Mouse (Mus musculus): ENCODE data around the gene Lrrc29. TPM values are rescaled to one million over a fixed set of nuclear protein-coding genes. Genes with fewer than 3 reads are reported as not detected.
"Not testable (repeated sequence)": the region's sequence is repeated elsewhere in the genome, so short reads cannot be mapped to it uniquely, and the experiment has no call there.

The Lrrc29 gene
- total RNA-seq, 1 experiment from 2014 or later: 7.4 TPM

GRCm38 (mm10) chr8:105309142-105309847 lies 16.8 kb downstream of the Lrrc29 start:
- no peak for DNase-seq

DNA sequence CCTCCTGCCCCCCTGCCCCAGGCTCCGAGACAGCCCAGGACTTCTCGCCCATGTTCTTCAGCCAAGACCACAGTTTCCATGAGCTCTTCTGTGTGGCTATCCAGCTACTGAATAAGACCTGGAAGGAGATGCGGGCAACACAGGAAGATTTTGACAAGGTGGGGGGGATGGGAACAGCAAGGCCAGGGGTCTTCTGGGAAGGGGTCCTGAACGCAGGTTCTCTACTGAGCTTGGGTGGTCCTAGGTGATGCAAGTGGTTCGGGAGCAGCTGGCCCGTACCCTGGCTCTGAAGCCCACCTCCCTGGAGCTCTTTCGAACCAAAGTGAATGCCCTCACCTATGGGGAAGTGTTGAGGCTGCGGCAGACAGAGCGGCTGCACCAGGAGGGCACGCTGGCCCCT lies 17.6 kb downstream of the Lrrc29 start:
- no peak for DNase-seq

DNA sequence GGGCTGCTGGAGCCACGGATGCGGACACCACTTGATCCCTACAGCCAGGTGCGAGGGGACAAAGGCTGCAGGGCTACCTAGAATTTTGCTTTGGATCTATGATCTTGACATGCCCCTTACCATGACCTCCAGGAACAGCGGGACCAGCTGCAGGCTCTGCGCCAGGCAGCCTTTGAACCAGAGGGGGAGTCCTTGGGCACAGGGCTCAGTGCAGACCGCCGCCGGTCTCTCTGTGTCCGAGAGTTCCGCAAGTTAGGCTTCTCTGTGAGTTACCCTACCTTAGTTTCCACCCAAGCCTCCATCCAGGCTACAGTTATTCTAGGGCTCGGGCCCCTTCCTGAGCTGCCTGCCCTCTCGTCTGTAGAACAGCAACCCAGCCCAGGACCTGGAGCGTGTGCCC lies 18.4 kb downstream of the Lrrc29 start:
- DNase-seq: no peak

DNA sequence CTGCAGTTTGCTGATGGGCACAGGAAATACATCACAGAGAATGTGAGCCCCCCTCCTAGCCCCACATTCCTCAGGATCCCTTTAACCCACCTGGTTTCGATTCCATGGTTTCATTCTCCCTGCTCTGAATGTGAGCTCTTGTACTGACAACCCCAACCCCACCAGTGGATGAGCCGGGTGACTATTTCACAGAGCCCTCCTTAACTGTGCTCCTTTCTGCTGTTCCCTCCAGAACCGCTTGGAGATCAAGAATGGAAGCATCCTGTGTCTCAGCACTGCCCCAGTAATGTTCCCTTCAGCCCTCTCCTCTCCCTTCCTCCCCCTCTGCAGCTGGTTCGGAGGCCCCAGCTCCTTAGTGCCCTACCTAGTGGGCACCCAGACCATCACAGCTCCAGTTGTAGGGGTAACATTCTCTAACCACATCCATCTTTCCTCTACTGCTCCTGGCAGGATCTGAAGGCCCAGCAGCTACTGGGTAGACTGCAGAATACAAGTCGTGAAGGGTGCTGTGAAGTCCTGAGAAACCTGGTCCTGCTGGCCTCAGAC lies 19.9 kb downstream of the Lrrc29 start:
- no peak for DNase-seq

- DNase-seq: peak; percentile 69
Measured at GRCm38 (mm10) chr8:105305211-105306145, 20.6 kb downstream of the Lrrc29 start, which contains the start of gene Elmo3. Gene Elmo3, plus strand, starts transcription at chr8:105305601.

- no peak for DNase-seq
Measured at GRCm38 (mm10) chr8:105304325-105305210, 21.5 kb downstream of the Lrrc29 start.

GRCm38 (mm10) chr8:105303874-105304273 lies 22.2 kb downstream of the Lrrc29 start:
- no peak for DNase-seq

DNA sequence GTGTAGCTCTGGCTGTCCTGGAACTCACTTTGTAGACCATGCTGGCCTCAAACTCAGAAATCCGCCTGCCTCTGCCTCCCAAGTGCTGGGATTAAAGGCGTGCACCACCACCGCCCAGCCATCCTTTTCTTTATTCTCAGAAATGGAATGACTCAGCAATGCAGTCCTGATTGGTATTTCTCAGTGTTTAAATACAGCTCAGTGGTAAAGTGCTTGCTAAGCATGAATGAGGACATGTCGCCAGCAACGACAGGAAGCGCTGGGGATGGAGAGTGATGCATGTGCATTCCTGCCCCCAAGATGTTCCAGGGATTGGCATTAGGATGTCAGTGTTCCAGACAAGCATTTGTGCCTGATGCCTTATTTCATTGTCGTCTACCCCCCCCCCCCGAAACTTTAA lies 22.7 kb downstream of the Lrrc29 start:
- no peak for DNase-seq

DNA sequence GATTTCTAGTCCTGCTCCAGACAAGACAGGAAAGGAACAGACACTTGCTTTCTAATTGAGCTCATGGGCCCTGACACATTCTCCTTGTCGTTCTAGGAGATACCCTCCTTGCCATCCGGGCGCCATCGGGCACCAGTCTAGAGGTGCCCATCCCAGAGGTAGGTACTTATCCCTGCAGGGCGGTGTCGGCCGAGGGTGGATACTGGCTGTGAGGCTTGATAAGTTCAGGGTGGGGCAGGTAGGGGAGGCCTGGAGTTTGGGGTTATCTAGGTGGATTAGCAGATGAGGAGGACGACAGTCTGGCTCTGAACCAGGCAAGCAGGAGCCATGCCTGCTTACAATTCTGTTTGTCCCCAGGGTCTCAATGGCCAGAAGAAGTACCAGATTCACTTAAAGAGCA lies 26.1 kb downstream of the Lrrc29 start:
- DNase-seq: no peak

DNA sequence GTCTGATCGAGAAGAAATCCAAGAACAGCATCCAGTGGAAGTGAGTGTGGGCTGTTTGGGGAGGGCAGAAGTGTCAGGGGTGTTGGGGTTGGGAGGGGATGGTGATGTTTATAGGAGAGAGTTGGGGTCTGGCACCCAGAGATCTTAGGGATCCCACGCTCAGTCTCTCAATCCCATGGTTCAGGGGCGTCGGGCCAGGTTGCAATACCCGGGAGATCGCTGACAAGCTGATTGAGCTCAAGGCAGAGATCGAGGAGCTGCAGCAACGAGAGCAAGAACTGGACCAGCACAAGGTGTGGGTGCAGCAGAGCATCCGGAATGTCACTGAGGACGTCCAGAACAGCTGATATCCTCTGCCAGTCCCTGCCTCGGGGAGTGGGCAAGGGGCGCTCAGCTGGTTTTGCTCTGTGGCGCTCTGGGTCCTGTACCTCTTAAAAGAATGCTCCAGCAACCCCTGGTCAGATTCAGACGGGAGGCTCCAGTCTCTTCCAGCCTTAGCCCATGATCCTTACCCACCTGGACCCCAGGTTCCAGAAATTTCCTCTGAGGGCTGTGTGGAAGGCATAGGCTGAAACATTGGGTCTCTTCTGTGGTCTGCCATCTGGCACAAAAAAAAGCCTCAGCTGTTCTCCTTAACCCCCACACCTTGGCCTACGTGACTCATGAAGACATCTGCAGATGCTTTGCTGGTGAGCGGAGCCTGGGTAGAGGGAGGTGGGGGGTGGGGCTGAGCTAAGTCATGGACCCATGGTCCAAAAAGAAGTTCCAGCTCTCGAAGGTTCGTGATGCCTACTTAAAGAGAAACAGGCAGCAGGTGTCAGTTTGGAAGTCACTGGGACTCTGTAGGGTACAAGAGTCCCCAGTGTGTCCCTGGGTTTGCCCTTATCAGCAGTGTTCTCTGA lies 27.5 kb downstream of the Lrrc29 start:
- no peak for DNase-seq

DNA sequence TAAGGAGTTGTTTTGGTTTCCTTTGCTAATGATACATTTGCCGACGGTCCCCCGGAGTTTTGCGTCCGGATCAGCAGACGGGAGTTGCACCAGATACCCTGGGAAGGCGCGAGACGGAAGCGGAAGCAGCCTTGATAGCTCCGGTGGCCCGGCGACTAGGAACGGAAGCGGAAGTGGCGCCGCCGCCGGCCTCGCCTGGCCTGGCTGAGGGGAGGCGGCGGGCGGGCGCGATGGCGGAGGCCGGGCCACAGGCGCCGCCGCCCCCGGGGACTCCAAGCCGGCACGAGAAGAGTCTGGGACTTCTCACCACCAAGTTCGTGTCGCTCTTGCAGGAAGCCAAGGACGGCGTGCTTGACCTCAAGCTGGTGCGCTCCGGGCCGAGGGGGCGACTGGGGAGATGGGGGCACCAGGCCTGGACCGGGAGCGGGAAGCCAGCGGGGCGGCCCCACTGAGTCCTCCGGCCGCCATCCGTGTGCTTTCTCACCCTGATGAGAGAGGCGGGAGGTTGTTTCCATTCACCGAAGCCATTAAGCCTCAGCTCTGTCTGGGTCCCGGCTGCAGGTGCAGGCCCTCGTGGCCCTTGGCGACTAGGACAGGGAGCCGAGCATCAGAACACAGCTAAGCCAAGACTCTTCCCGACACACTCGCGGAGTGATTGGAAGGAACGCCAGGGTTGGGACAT lies 28.4 kb downstream of the Lrrc29 start, which contains the start of gene E2f4:
TSS of gene E2f4 (plus strand) at position 153 of the 682 bp plus-strand sequence.
- peak; percentile 94 for DNase-seq

GRCm38 (mm10) chr8:105295895-105296573 lies 30.0 kb downstream of the Lrrc29 start, which contains the start of gene Exoc3l:
Gene Exoc3l, minus strand, starts transcription at chr8:105296101.
- peak; percentile 62 for DNase-seq

DNA sequence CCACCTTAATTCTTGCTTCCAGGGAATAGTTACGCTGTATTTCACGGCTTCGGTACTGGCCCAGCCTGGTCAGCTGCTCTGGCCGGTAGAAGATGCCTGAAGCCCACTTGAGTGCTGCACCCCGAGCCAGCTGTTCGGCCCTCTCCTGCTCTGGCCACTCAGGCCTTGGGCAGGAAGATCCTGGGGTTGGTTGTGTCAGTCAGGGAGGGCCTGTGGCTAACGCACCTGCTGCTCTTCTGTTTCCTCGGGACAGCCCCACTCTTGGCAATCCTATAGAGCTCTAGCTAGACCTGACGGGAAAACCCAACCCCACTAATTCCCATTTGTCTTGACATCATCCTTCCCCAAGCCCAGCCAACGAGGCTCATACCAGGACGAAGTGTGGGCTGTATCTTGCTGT lies 30.8 kb downstream of the Lrrc29 start:
- no peak for DNase-seq

DNA sequence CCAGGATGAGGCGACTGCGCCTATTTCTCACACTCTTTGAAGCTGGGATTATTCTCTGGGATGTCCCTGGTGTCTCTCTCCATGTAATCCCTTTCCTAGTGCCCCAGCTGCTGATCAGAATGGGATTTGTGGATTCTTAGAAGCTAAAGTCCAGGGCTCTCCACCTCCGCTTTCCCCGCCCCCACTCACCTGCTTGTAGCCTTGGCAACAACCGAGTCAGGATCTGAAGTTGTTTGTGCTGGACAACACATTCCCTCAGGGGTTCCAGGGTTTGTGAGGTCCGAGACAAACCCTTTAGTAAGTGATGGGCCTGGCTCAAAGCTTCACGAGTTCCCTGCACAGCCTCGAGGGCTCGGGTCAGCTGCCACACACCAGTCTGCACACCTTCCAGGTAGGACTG lies 31.3 kb downstream of the Lrrc29 start:
- no peak for DNase-seq

- DNase-seq: no peak
Measured at GRCm38 (mm10) chr8:105293405-105293804, 32.7 kb downstream of the Lrrc29 start.

DNA sequence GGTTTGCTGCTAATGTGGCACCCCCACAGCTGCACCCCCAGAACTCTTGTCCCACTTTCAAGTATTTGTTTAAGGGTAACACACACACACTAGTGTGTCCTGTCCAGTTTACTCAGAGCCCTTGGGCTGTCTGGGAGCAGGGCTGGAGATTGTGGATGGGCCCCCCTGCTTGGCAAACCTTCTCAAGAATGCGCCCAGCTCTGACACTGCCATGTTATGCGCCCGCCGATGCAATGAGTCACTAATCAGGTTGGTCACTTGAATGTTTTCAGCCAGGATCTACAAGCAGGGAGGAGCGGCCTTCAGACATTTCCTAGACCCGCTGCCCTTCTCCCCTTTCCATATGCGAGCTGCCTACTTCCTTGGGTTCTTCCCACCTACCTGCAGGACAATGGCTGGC lies 33.6 kb downstream of the Lrrc29 start:
- no peak for DNase-seq

DNA sequence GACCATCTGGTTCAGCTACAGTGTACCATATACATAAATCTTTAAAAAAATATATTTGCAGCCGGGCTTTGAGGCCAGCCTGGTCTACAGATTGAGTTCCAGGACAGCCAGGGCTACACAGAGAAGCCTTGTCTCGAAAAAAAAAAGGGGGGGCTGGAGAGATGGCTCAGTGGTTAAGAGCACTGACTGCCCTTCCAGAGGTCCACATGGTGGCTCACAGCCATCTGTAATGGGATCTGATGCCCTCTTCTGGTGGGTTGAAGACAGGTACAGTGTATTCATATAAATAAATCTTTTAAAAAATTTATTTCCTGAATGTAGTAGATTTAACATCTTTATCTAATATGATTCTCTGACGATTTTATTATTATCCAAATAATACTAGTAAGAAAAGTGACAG lies 34.3 kb downstream of the Lrrc29 start:
- not testable (repeated sequence) for DNase-seq

DNA sequence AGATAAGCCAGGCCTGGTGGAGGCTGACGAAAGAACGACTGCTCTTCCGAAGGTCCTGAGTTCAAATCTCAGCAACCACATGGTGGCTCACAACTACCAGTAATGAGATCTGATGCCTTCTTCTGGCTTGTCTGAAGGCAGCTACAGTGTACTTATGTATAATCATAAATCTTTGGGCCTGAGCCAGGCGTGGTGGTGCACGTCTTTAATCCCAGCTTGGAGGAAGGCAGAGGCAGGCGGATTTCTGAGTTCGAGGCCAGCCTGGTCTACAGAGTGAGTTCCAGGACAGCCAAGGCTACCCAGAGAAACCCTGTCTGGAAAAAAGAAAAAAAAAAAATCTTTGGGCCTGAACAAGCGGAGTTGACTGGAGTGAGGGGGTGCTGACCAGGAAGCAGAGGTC lies 34.7 kb downstream of the Lrrc29 start:
- DNase-seq: not testable (repeated sequence)

DNA sequence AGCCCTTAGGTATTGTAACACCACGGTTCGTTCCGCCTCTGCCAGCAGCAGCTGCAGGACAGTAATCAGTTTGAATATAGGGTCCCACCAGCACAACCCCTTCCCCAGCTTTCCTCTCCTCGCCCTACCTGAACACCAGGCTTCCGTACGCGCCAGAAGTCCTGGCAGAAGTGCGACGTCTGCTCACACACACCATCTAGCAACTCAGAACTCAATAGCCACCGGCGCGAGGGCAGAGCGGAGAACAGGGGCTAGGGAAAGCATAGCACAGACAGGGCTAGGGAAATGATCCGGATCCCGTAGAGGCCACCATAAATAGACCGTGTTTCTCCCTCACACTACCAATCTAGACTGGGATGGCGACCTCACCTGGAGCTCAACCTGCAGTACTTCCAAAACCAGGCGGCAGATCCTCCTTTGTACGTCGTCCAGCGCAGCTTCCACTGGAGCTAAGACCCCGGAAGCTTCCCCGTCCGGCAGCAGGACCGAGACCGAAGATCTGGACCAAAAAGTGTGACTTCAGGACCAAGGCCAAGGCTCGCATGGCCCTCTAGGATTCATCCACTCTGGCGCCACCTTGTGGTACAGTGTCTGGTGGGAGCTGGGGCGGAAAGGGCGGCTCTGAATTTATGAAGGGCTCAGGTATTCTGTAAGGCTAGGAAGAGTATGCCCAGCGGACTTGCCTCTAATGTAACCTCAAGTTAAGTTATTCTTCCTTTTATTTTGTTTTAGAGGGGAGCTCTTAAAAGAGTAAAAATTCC lies 35.3 kb downstream of the Lrrc29 start:
- DNase-seq: peak; percentile 93
